Mouse (Mus musculus) central nervous system, embryonic 14 days (tissue): ENCODE data around the gene Gcnt7. TPM values are rescaled to one million over a fixed set of nuclear protein-coding genes. Genes with fewer than 3 reads are reported as not detected.

Source experiments
- polyA plus RNA-seq: library from polyadenylated mRNA; depleted of rRNA; stranded (reverse); fragments of >200 nt; gene quantifications from 2 replicates; pipeline ENCODE4 v1.2.3, GENCODE M21; 2012; rRNA removed

The Gcnt7 gene
- not detected in 2 replicates for polyA plus RNA-seq

DNA sequence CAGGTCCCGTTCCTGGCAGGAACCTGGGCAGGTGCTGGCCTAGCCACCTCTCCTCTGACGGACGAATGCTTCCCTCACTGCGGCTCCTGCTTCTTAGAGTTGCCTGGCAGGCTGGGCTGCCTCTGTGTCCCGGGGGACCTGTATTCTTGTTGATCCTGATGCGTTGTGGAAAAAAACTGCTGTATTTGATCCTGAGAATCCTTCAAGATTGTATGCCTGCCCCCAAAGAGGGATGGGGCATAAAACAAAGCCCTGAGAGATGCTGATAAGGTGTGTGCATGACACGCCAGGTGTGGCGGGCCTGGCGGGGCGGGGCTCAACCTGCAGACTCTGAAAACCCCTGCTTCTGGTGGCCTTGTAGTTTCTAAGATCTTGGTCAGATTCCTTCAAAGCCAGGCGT is at the start of gene Gcnt7:
Gcnt7 (minus strand) TSS at position 101 of the 400 bp plus-strand sequence.

DNA sequence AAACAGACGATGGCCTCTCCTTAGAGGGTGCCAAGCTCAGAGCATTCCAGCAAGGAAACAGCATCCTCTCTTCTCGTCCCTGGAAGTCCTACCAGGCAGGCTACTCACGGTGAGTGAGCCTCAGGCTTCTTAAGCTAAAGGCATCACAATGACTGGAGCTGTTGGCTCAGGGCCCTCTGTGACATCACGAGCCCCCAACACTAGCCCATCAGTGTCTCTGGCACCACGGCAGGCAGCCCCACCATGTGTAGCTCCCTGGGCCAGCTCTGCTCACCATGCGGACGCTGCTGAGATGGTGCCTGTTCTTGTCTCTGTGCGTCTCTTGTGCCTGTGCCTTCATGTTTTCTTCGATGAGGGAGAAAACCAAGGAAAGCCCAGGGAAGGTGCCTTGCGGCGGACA is 13.9 kb upstream of the Gcnt7 start, which contains the start of gene Fam209:
Fam209 (plus strand) TSS at position 203 of the 400 bp plus-strand sequence.

DNA sequence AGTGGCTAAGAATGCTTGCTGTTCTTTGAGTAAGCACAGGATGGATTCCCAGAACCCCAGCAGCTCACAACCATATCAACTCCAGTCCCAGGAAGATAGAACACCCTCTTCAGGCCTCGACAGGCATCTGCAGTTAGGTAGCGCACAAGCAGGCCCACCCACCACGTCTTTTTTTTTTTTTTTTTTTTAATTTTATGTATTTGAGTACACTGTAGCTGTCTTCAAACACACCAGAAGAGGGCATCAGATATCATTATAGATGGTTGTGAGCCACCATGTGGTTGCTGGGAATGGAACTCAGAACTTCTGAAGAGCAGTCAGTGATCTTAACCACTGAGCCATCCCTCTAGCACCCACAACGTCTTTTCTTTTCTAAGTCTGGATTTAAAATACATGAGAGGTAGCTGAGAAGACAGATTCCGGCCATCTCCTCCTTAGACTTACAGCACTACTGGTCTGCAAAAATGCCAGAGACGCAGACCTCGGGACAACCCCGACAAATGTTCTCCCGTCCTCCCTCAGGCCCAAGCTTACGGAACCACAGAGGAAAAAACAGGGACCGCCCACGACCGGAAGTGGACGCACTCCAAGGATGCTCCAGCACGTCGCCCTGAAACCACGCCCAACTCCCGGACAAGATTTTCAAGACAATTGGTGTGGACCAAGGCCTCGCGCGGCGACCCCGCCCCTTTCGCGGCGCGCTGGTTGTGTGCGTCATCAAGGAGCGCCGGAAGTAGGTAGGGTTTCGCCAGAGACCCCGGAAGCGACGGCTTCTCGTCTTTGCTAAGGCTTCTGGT is 18.4 kb downstream of the Gcnt7 start, which contains the start of gene Rtf2:
Rtf2 (plus strand) TSS at position 714 of the 797 bp plus-strand sequence.

Other genes with a start within 250 kb of the Gcnt7 start
- gene Mc3r, start 210.1 kb downstream of the Gcnt7 start, polyA plus RNA-seq: 0.16 and 0.19 TPM in 2 replicates
- 19.7 and 29.5 TPM in 2 replicates for gene Fam210b, start 113.0 kb downstream of the Gcnt7 start, polyA plus RNA-seq
- gene Aurka, start 88.1 kb downstream of the Gcnt7 start, polyA plus RNA-seq: 32.2 and 41.6 TPM in 2 replicates
- 40.4 and 43.0 TPM in 2 replicates for gene Cstf1, start 87.9 kb downstream of the Gcnt7 start, polyA plus RNA-seq
- 0.09 and 0.19 TPM in 2 replicates for gene Cass4, start 64.8 kb downstream of the Gcnt7 start, polyA plus RNA-seq
- gene Rtf2, start 18.0 kb downstream of the Gcnt7 start, polyA plus RNA-seq: 64.2 and 67.5 TPM in 2 replicates
- 0.86 and 0.98 TPM in 2 replicates for gene Fam209, start 13.9 kb upstream of the Gcnt7 start, polyA plus RNA-seq
- gene Tfap2c, start 91.0 kb upstream of the Gcnt7 start, polyA plus RNA-seq: 10.8 and 19.0 TPM in 2 replicates